Mouse (Mus musculus): ENCODE measurements around the gene Gm20518.

The Gm20518 gene

GRCm38 (mm10) chr16:17896091-17896490 is 4.6 kb upstream of the Gm20518 start:
- no peak for DNase-seq (ENCODE audit: extremely low spot score, low spot score)

GRCm38 (mm10) chr16:17893923-17894322 is 2.5 kb upstream of the Gm20518 start, which contains the start of gene Tssk1:
Tssk1 (plus strand) TSS chr16:17894223.
- no peak for DNase-seq (ENCODE audit: extremely low spot score, low spot score)

GRCm38 (mm10) chr16:17892606-17893005 is 1.1 kb upstream of the Gm20518 start:
- DNase-seq (ENCODE audit: extremely low spot score, low spot score), result no peak

GRCm38 (mm10) chr16:17890917-17891566 is 429 bp downstream of the Gm20518 start:
- DNase-seq (ENCODE audit: extremely low spot score, low spot score), result no peak

GRCm38 (mm10) chr16:17890342-17890727 is 1.1 kb downstream of the Gm20518 start:
- no peak for DNase-seq (ENCODE audit: extremely low spot score, low spot score)

GRCm38 (mm10) chr16:17889689-17890341 is 1.7 kb downstream of the Gm20518 start:
- no peak for DNase-seq (ENCODE audit: extremely low spot score, low spot score)

- no peak for DNase-seq (ENCODE audit: extremely low spot score, low spot score)
These were observed 7.4 kb downstream of the Gm20518 start for GRCm38 (mm10) chr16:17884116-17884515.

- no peak for DNase-seq (ENCODE audit: extremely low spot score, low spot score)
These were observed 9.3 kb downstream of the Gm20518 start for GRCm38 (mm10) chr16:17882196-17882595.

GRCm38 (mm10) chr16:17879571-17879970 is 11.9 kb downstream of the Gm20518 start:
- no peak for DNase-seq (ENCODE audit: extremely low spot score, low spot score)

- no peak for DNase-seq (ENCODE audit: extremely low spot score, low spot score)
These were observed 15.4 kb downstream of the Gm20518 start for GRCm38 (mm10) chr16:17876096-17876495.

GRCm38 (mm10) chr16:17875174-17875573 is 16.3 kb downstream of the Gm20518 start:
- no peak for DNase-seq (ENCODE audit: extremely low spot score, low spot score)

GRCm38 (mm10) chr16:17872995-17873394 is 18.5 kb downstream of the Gm20518 start:
- no peak for DNase-seq (ENCODE audit: extremely low spot score, low spot score)

- DNase-seq (ENCODE audit: extremely low spot score, low spot score), result no peak
These were observed 20.2 kb downstream of the Gm20518 start for GRCm38 (mm10) chr16:17871248-17871647.

- DNase-seq (ENCODE audit: extremely low spot score, low spot score), result no peak
These were observed 25.7 kb downstream of the Gm20518 start for GRCm38 (mm10) chr16:17865770-17866169.

- no peak for DNase-seq (ENCODE audit: extremely low spot score, low spot score)
These were observed 26.2 kb downstream of the Gm20518 start for GRCm38 (mm10) chr16:17865293-17865692.

- DNase-seq (ENCODE audit: extremely low spot score, low spot score), result no peak
These were observed 32.9 kb downstream of the Gm20518 start for GRCm38 (mm10) chr16:17858592-17858991.

- no peak for DNase-seq (ENCODE audit: extremely low spot score, low spot score)
These were observed 34.3 kb downstream of the Gm20518 start for GRCm38 (mm10) chr16:17857157-17857556.

GRCm38 (mm10) chr16:17853263-17853662 is 38.2 kb downstream of the Gm20518 start:
- no peak for DNase-seq (ENCODE audit: extremely low spot score, low spot score)

- DNase-seq (ENCODE audit: extremely low spot score, low spot score), result no peak
These were observed 39.6 kb downstream of the Gm20518 start for GRCm38 (mm10) chr16:17851860-17852259.

- DNase-seq (ENCODE audit: extremely low spot score, low spot score), result no peak
These were observed 40.1 kb downstream of the Gm20518 start for GRCm38 (mm10) chr16:17851331-17851730.

- DNase-seq (ENCODE audit: extremely low spot score, low spot score), result no peak
These were observed 42.0 kb downstream of the Gm20518 start for GRCm38 (mm10) chr16:17849486-17849885.

- no peak for DNase-seq (ENCODE audit: extremely low spot score, low spot score)
These were observed 42.5 kb downstream of the Gm20518 start for GRCm38 (mm10) chr16:17848928-17849327.

- no peak for DNase-seq (ENCODE audit: extremely low spot score, low spot score)
These were observed 43.0 kb downstream of the Gm20518 start for GRCm38 (mm10) chr16:17848431-17848830.

Measured in neural tube, embryonic 10.5 days (tissue).